In the genomic region with DNA sequence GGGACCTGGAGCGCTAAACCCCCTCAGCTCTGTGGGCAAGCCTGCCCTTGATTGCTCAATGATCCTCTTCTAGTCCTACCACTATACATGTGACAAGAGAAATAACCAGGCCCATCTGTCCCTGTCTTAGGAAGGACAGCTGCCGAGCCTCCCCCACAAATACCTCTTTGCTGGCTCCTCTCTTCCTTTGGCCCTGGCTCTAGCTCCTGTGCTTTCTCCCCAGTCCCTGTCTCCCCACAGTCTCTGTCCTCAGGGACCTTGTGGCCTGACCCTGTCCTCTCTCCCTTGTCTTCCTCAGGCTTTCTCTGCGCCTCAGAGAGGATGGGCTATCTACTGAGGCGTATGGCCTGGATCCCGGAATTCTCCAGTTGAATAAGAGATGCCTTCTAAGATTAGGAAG, we compare ENCODE assay signal across 11 mouse cellular contexts. TPM values are rescaled to one million over a fixed set of nuclear protein-coding genes. Genes with fewer than 3 reads are reported as not detected.
A peak's percentile ranks its signal among the peaks of the same experiment; 100 is the strongest.
DNase-seq lines count a peak whose midpoint lies in the region; ATAC-seq and TF ChIP-seq lines count a peak whose summit lies in the region.
"Had no signal": no experiment of that assay in that cellular context is flagged by ENCODE, and none has a peak within 500 bp of the region (broad histone marks: within the 10 kb centered on the region; RNA-seq: fewer than 3 reads in every experiment).

No protein-coding gene starts in this region.

- no peak overlapping the region; the same call in 1 of the 2 replicates for H3K4me3 ChIP-seq in forebrain, embryonic 10.5 days
- H3K4me3 ChIP-seq in forebrain, embryonic 11.5 days (ENCODE audit: low read depth, low read length), result no peak overlapping the region
- H3K4me3 ChIP-seq in embryonic facial prominence, embryonic 10.5 days, result peak overlapping the region; percentile 76; the same call in 1 of the 2 replicates
- no peak overlapping the region for H3K4me3 ChIP-seq in midbrain, postnatal 0 days (ENCODE audit: low read depth, low read length)
- no peak overlapping the region for H3K4me3 ChIP-seq in heart, embryonic 11.5 days (ENCODE audit: low read depth, low read length)

- intact Hi-C loops in left cerebral cortex, postnatal 25 days (cut with DNase I), result loop anchor here (1.0 to 5.0 kb wide), 4 partner anchors 15 to 456 kb away; a partner anchor contains a TSS
- intact Hi-C loops in left cerebral cortex, postnatal 4 days (cut with DNase I), result no loop called here
- intact Hi-C loops in gastrocnemius, postnatal 14 days (cut with DNase I; ENCODE audit: low total_unique reads), result no loop called here

- H3K36me3 ChIP-seq in forebrain, embryonic 10.5 days (replicated peaks), result no peaks in the 10 kb centered on the region
- no peaks in the 10 kb centered on the region for H3K36me3 ChIP-seq in forebrain, embryonic 11.5 days (ENCODE audit: control insufficient read depth, insufficient read depth, low read length)
- H3K36me3 ChIP-seq in embryonic facial prominence, embryonic 10.5 days (replicated peaks), result no peaks in the 10 kb centered on the region
- H3K36me3 ChIP-seq in midbrain, postnatal 0 days (ENCODE audit: insufficient read depth, low read length), result no peaks in the 10 kb centered on the region
- no peaks in the 10 kb centered on the region for H3K36me3 ChIP-seq in heart, embryonic 11.5 days (ENCODE audit: control insufficient read depth, insufficient read depth, low read length)
- H3K36me3 ChIP-seq: liver, embryonic 12.5 days had no signal

- TF ChIP-seq CTCF in midbrain, postnatal 0 days (IDR thresholded peaks at IDR 0.05), result no peak

- no peaks in the 10 kb centered on the region for H3K9me3 ChIP-seq in forebrain, embryonic 10.5 days
- no peaks in the 10 kb centered on the region for H3K9me3 ChIP-seq in forebrain, embryonic 11.5 days (ENCODE audit: control insufficient read depth, low read length)
- no peaks in the 10 kb centered on the region for H3K9me3 ChIP-seq in embryonic facial prominence, embryonic 10.5 days
- H3K9me3 ChIP-seq in midbrain, postnatal 0 days (ENCODE audit: low read length), result no peaks in the 10 kb centered on the region
- no peaks in the 10 kb centered on the region for H3K9me3 ChIP-seq in heart, embryonic 11.5 days (replicated peaks; ENCODE audit: control insufficient read depth, low read length)
- H3K9me3 ChIP-seq: liver, embryonic 12.5 days had no signal

- H3K4me1 ChIP-seq in forebrain, embryonic 10.5 days, result peaks cover 39% of the 10 kb centered on the region
- peaks cover 15% of the 10 kb centered on the region; the same call in 1 of the 2 replicates for H3K4me1 ChIP-seq in forebrain, embryonic 11.5 days (replicated peaks; ENCODE audit: control insufficient read depth, insufficient read depth, low read length)
- H3K4me1 ChIP-seq in embryonic facial prominence, embryonic 10.5 days, result peaks cover 41% of the 10 kb centered on the region
- peaks cover 5% of the 10 kb centered on the region; the same call in 1 of the 2 replicates for H3K4me1 ChIP-seq in midbrain, postnatal 0 days (ENCODE audit: insufficient read depth, low read length)
- peaks cover 6% of the 10 kb centered on the region; the same call in 1 of the 2 replicates for H3K4me1 ChIP-seq in heart, embryonic 11.5 days (ENCODE audit: control insufficient read depth, insufficient read depth, low read length)

- no peak overlapping the region for H3K9ac ChIP-seq in forebrain, embryonic 11.5 days (ENCODE audit: low read length)
- no peak overlapping the region for H3K9ac ChIP-seq in midbrain, postnatal 0 days (replicated peaks; ENCODE audit: low read length, poor library complexity, severe bottlenecking)
- H3K9ac ChIP-seq in heart, embryonic 11.5 days (ENCODE audit: low read depth, low read length), result no peak overlapping the region
- H3K9ac ChIP-seq: liver, embryonic 12.5 days had no signal

- no peak for DNase-seq in forebrain, embryonic 10.5 days (ENCODE audit: extremely low spot score, low spot score)
- no peak for DNase-seq in forebrain, embryonic 11.5 days (ENCODE audit: low spot score)
- peak; percentile 49 to 85 for DNase-seq in left cerebral cortex, postnatal 25 days (ENCODE audit: low spot score in 2 of 2)
- no peak for DNase-seq in left cerebral cortex, postnatal 4 days
- DNase-seq in embryonic facial prominence, embryonic 10.5 days (ENCODE audit: low spot score), result no peak
- no peak for DNase-seq in midbrain, postnatal 0 days (ENCODE audit: low spot score)
- DNase-seq in gastrocnemius, postnatal 14 days, result no peak
- DNase-seq: kidney, postnatal 25 days had no signal

- no peak; the same call in 1 of the 2 replicates for ATAC-seq in forebrain, embryonic 11.5 days (replicated peaks; ENCODE audit: low FRiP score)
- ATAC-seq in midbrain, postnatal 0 days (ENCODE audit: low FRiP score), result peak; percentile 2; the same call in 1 of the 2 replicates
- ATAC-seq in heart, embryonic 11.5 days (replicated peaks; ENCODE audit: insufficient number of reproducible peaks, low FRiP score, low TSS enrichment), result no peak
- ATAC-seq: liver, embryonic 12.5 days had no signal

- no peak overlapping the region for H3K4me2 ChIP-seq in forebrain, embryonic 11.5 days (ENCODE audit: low read depth, low read length, severe bottlenecking)
- H3K4me2 ChIP-seq in midbrain, postnatal 0 days (ENCODE audit: low read depth, low read length, poor library complexity, severe bottlenecking), result no peak overlapping the region
- no peak overlapping the region for H3K4me2 ChIP-seq in heart, embryonic 11.5 days

- 69% methylated on average over 5 of the region's 5 CpGs for WGBS in forebrain, embryonic 10.5 days
- 70% methylated on average over 5 of the region's 5 CpGs for WGBS in forebrain, embryonic 11.5 days
- 69% methylated on average over 5 of the region's 5 CpGs for WGBS in embryonic facial prominence, embryonic 10.5 days
- WGBS in midbrain, postnatal 0 days, result 64% methylated on average over 5 of the region's 5 CpGs
- WGBS in heart, embryonic 11.5 days (ENCODE audit: insufficient replicate concordance), result 64% methylated on average over 5 of the region's 5 CpGs

- peaks cover 61% of the 10 kb centered on the region for H3K27me3 ChIP-seq in forebrain, embryonic 10.5 days (ENCODE audit: poor library complexity, severe bottlenecking)
- H3K27me3 ChIP-seq in forebrain, embryonic 11.5 days (ENCODE audit: control insufficient read depth, insufficient read depth, low read length), result peaks cover 23% of the 10 kb centered on the region
- H3K27me3 ChIP-seq in embryonic facial prominence, embryonic 10.5 days (replicated peaks; ENCODE audit: low read depth, poor library complexity, severe bottlenecking), result peaks cover 62% of the 10 kb centered on the region
- H3K27me3 ChIP-seq in midbrain, postnatal 0 days (ENCODE audit: insufficient read depth, low read length), result peaks cover 13% of the 10 kb centered on the region; the same call in 1 of the 2 replicates
- peaks cover 44% of the 10 kb centered on the region for H3K27me3 ChIP-seq in heart, embryonic 11.5 days (ENCODE audit: control insufficient read depth, insufficient read depth, low read length)

- H3K27ac ChIP-seq in forebrain, embryonic 10.5 days, result 0 out of 2 replicates have a peak overlapping the region, but pooled peaks have one; percentile 91
- no peak overlapping the region for H3K27ac ChIP-seq in forebrain, embryonic 11.5 days (ENCODE audit: low read depth, low read length)
- H3K27ac ChIP-seq in embryonic facial prominence, embryonic 10.5 days (replicated peaks), result peak overlapping the region; percentile 91; the same call in 1 of the 2 replicates
- no peak overlapping the region for H3K27ac ChIP-seq in midbrain, postnatal 0 days (ENCODE audit: low read depth, low read length)
- no peak overlapping the region for H3K27ac ChIP-seq in heart, embryonic 11.5 days (ENCODE audit: low read depth, low read length)
- H3K27ac ChIP-seq: liver, embryonic 12.5 days had no signal

RNA-seq across cellular contexts. Expression of a gene that starts 1.2 kb away (rescaled TPM):
- polyA plus RNA-seq in forebrain, embryonic 10.5 days (2016; fragmentation: Nextera tagmentation; extraction: Ambion mirVana), result 0.87 and 1.2 TPM in 2 replicates
- polyA plus RNA-seq in forebrain, embryonic 11.5 days (2014; fragmentation: Nextera tagmentation; extraction: Ambion mirVana), result 1.9 and 2.3 TPM in 2 replicates
- 10 to 100 TPM; 31.1 to 40.6 TPM for total RNA-seq in left cerebral cortex, postnatal 25 days (2021)
- total RNA-seq in left cerebral cortex, postnatal 4 days (2021), result 10 to 100 TPM; 15.4 to 18.6 TPM
- 1.3 and 1.4 TPM in 2 replicates for polyA plus RNA-seq in embryonic facial prominence, embryonic 10.5 days (2016; fragmentation: Nextera tagmentation; extraction: Ambion mirVana)
- 17.1 and 18.1 TPM in 2 replicates for total RNA-seq in midbrain, postnatal 0 days (2014; rRNA removed)
- polyA plus RNA-seq in midbrain, postnatal 0 days (2015; fragmentation: Nextera tagmentation; extraction: Ambion mirVana), result 4.1 TPM in 2 replicates
- 1 to 10 TPM; 3.7 to 4.6 TPM for total RNA-seq in gastrocnemius, postnatal 14 days (2021)
- 0.21 and 0.42 TPM in 2 replicates for polyA plus RNA-seq in heart, embryonic 11.5 days (2014; fragmentation: Nextera tagmentation; extraction: Ambion mirVana)
- total RNA-seq: hematopoietic stem cell, adult 5-6 weeks had no signal

RNA-seq across cellular contexts. Expression of a gene that starts 2.6 kb away (rescaled TPM):
- 0.31 and 0.46 TPM in 2 replicates for polyA plus RNA-seq in forebrain, embryonic 10.5 days (2016; fragmentation: Nextera tagmentation; extraction: Ambion mirVana)
- 0.24 and 0.51 TPM in 2 replicates for polyA plus RNA-seq in forebrain, embryonic 11.5 days (2014; fragmentation: Nextera tagmentation; extraction: Ambion mirVana)
- 1 to 10 TPM; 4.6 to 4.7 TPM for total RNA-seq in left cerebral cortex, postnatal 25 days (2021)
- 1 to 10 TPM; 1.2 to 2.3 TPM for total RNA-seq in left cerebral cortex, postnatal 4 days (2021)
- 0.44 and 0.72 TPM in 2 replicates for polyA plus RNA-seq in embryonic facial prominence, embryonic 10.5 days (2016; fragmentation: Nextera tagmentation; extraction: Ambion mirVana)
- total RNA-seq in midbrain, postnatal 0 days (2014; rRNA removed), result 0.71 and 1.8 TPM in 2 replicates
- 0.76 and 0.81 TPM in 2 replicates for polyA plus RNA-seq in midbrain, postnatal 0 days (2015; fragmentation: Nextera tagmentation; extraction: Ambion mirVana)
- total RNA-seq in gastrocnemius, postnatal 14 days (2021), result 1 to 10 TPM in 1 of 2 experiments, under 1 TPM in 1; 0.90 to 1.7 TPM
- polyA plus RNA-seq in heart, embryonic 11.5 days (2014; fragmentation: Nextera tagmentation; extraction: Ambion mirVana), result 0.49 TPM in 1 of 2 replicates, not detected in the other
- total RNA-seq: hematopoietic stem cell, adult 5-6 weeks had no signal

RNA-seq across cellular contexts. Expression of a gene that starts 14.1 kb away (rescaled TPM):
- 11.4 and 12.5 TPM in 2 replicates for polyA plus RNA-seq in forebrain, embryonic 10.5 days (2016; fragmentation: Nextera tagmentation; extraction: Ambion mirVana)
- 16.5 and 20.5 TPM in 2 replicates for polyA plus RNA-seq in forebrain, embryonic 11.5 days (2014; fragmentation: Nextera tagmentation; extraction: Ambion mirVana)
- 10 to 100 TPM; 58.7 to 60.9 TPM for total RNA-seq in left cerebral cortex, postnatal 25 days (2021)
- 10 to 100 TPM; 38.8 to 40.3 TPM for total RNA-seq in left cerebral cortex, postnatal 4 days (2021)
- polyA plus RNA-seq in embryonic facial prominence, embryonic 10.5 days (2016; fragmentation: Nextera tagmentation; extraction: Ambion mirVana), result 13.9 and 15.9 TPM in 2 replicates
- total RNA-seq in midbrain, postnatal 0 days (2014; rRNA removed), result 61.9 and 69.4 TPM in 2 replicates
- polyA plus RNA-seq in midbrain, postnatal 0 days (2015; fragmentation: Nextera tagmentation; extraction: Ambion mirVana), result 21.1 and 21.9 TPM in 2 replicates
- total RNA-seq in gastrocnemius, postnatal 14 days (2021), result 1 to 10 TPM; 2.3 to 2.7 TPM
- 5.7 and 6.7 TPM in 2 replicates for polyA plus RNA-seq in heart, embryonic 11.5 days (2014; fragmentation: Nextera tagmentation; extraction: Ambion mirVana)

RNA-seq across cellular contexts. Expression of a gene that starts 14.2 kb away (rescaled TPM):
- polyA plus RNA-seq in forebrain, embryonic 10.5 days (2016; fragmentation: Nextera tagmentation; extraction: Ambion mirVana), result 155 and 163 TPM in 2 replicates
- 116 and 121 TPM in 2 replicates for polyA plus RNA-seq in forebrain, embryonic 11.5 days (2014; fragmentation: Nextera tagmentation; extraction: Ambion mirVana)
- 10 to 100 TPM; 23.0 to 23.6 TPM for total RNA-seq in left cerebral cortex, postnatal 25 days (2021)
- total RNA-seq in left cerebral cortex, postnatal 4 days (2021), result 10 to 100 TPM; 30.5 to 32.0 TPM
- 151 and 153 TPM in 2 replicates for polyA plus RNA-seq in embryonic facial prominence, embryonic 10.5 days (2016; fragmentation: Nextera tagmentation; extraction: Ambion mirVana)
- 40.0 and 40.3 TPM in 2 replicates for total RNA-seq in midbrain, postnatal 0 days (2014; rRNA removed)
- 72.3 and 84.6 TPM in 2 replicates for polyA plus RNA-seq in midbrain, postnatal 0 days (2015; fragmentation: Nextera tagmentation; extraction: Ambion mirVana)
- 10 to 100 TPM; 10.9 to 14.1 TPM for total RNA-seq in gastrocnemius, postnatal 14 days (2021)
- polyA plus RNA-seq in heart, embryonic 11.5 days (2014; fragmentation: Nextera tagmentation; extraction: Ambion mirVana), result 65.0 and 65.9 TPM in 2 replicates

RNA-seq across cellular contexts. Expression of a gene that starts 38.6 kb away (rescaled TPM):
- polyA plus RNA-seq in forebrain, embryonic 10.5 days (2016; fragmentation: Nextera tagmentation; extraction: Ambion mirVana), result 6.3 and 7.1 TPM in 2 replicates
- polyA plus RNA-seq in forebrain, embryonic 11.5 days (2014; fragmentation: Nextera tagmentation; extraction: Ambion mirVana), result 15.2 and 16.3 TPM in 2 replicates
- total RNA-seq in left cerebral cortex, postnatal 25 days (2021), result 100 to 1,000 TPM; 319 to 375 TPM
- 100 to 1,000 TPM; 101 to 115 TPM for total RNA-seq in left cerebral cortex, postnatal 4 days (2021)
- 2.9 and 4.8 TPM in 2 replicates for polyA plus RNA-seq in embryonic facial prominence, embryonic 10.5 days (2016; fragmentation: Nextera tagmentation; extraction: Ambion mirVana)
- total RNA-seq in midbrain, postnatal 0 days (2014; rRNA removed), result 152 and 173 TPM in 2 replicates
- polyA plus RNA-seq in midbrain, postnatal 0 days (2015; fragmentation: Nextera tagmentation; extraction: Ambion mirVana), result 70.9 and 75.9 TPM in 2 replicates
- total RNA-seq in gastrocnemius, postnatal 14 days (2021), result 10 to 100 TPM; 28.7 to 34.5 TPM
- 2.6 and 4.9 TPM in 2 replicates for polyA plus RNA-seq in heart, embryonic 11.5 days (2014; fragmentation: Nextera tagmentation; extraction: Ambion mirVana)

Comparison
In these comparisons a context has a peak if more than half of its experiments do, and no peak if none do; other contexts are left out.
1. DNase-seq: peak in left cerebral cortex, postnatal 25 days (2 of 2); none in forebrain, embryonic 10.5 days (single experiment), forebrain, embryonic 11.5 days (single experiment), left cerebral cortex, postnatal 4 days (single experiment), embryonic facial prominence, embryonic 10.5 days (single experiment), midbrain, postnatal 0 days (single experiment) and gastrocnemius, postnatal 14 days (single experiment).
2. H3K27ac ChIP-seq: peak in forebrain, embryonic 10.5 days (single experiment) and embryonic facial prominence, embryonic 10.5 days (single experiment); none in forebrain, embryonic 11.5 days (single experiment), midbrain, postnatal 0 days (single experiment) and heart, embryonic 11.5 days (single experiment).